Mouse (Mus musculus) C2C12 (cell line): ENCODE measurements around the gene Errfi1.

Source experiments
- CTCF ChIP-seq: IDR thresholded peaks from one replicate; pipeline ENCODE4 v1.5.1; 2011; ENCODE audit not compliant: control insufficient read depth, insufficient read depth, insufficient read length
- MYOD1 ChIP-seq: IDR thresholded peaks from one replicate; pipeline ENCODE4 v1.6.1; 2011; ENCODE audit warnings: low read depth; ENCODE audit not compliant: control insufficient read depth, insufficient read length

DNA sequence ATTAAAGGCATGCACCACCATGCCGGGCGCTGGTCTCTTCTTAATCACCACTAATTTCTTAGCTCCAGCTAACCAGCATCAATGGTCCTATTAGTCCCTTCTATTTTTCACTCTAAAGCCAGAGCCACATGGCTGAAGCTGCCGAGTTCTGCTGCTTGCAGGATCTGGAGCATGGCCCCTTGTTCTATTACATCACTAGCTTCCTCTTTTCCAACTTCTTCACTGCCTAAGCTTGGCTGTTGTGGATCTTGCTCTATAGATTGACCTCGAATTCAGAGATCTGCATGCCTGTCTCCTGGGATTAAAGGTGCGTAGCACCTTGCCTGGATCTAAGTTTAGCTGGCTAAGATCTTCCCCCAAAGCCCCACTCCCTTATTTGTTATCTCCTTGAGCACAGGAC is 28.9 kb downstream of the Errfi1 start:
- TF ChIP-seq MYOD1 (no peak), CTCF (no peak)
